Mouse (Mus musculus) spleen, embryonic (tissue): Measurements from ENCODE around the gene Lgals8.

Experiments used
- CTCF ChIA-PET: fragments of 350-600 bp; sonication (Branson Sonifier 250); formaldehyde crosslinking; loops from one replicate; lab custom pipeline; 2022; lab: Charles Lee

The Lgals8 gene

GRCm38 (mm10) chr13:12460881-12461729, 3.6 kb downstream of the Lgals8 start:
- CTCF ChIA-PET: no interaction called here

DNA sequence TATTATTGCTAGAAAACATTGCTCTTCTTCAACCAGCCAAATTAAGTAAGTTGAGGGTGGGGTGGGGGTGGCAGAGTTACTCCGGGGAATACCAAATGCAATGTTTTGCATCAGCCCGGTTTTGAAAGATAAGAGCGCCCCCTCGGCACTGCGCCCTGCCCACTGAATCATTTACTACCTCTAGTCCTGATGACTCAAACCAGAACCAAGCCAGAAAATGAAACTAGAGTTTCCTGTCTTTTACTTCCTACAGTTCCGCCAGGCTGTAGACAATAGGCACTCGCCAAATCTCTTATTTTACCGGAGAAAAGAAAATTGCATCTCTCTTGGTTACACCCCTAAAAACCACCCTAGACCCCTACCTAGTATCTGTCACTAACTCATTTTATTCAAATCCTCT, 4.3 kb downstream of the Lgals8 start:
- CTCF ChIA-PET: no interaction called here

DNA sequence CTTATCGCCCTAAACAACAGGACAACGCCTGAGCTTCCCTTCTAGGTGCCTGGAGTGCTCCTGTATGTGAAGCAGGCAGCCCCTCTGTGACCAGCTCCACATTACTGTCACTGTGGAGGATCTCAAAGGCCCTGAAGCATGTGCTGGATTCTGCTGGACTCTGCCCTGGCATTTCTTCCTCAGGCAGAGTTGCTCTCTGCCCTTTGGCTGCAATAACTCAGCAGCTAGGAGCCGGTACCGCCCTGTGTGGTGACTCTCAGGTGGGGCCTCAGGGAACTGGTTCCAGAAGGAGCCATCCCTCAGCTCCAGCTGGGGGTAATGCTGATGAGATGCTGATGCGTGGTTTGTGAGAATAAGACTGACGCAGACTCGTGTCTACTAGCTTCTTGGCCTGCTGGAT, 8.0 kb downstream of the Lgals8 start:
- CTCF ChIA-PET: no interaction called here

GRCm38 (mm10) chr13:12454686-12455390, 9.9 kb downstream of the Lgals8 start:
- CTCF ChIA-PET: no interaction called here

DNA sequence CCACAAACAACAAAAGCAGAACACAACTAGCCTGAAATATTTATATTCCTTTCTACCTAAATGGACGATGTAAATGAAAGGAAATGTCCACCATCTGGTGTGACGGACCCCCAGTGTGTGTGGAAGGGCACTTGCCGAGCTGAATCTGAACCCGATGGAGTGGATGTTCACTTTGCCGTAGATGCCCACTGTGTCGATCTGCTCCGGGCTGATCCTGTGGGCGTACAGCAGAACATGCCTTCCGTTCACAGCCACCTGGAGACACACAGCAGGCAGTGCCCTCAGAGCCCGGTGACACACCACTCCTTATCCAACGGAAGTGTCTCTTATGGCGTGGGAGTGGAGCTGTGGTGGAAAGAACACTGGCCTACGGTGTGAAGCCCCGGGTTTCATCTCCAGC, 11.6 kb downstream of the Lgals8 start:
- CTCF ChIA-PET: no interaction called here

- CTCF ChIA-PET: no interaction called here
Observed at GRCm38 (mm10) chr13:12442008-12442587, 22.6 kb downstream of the Lgals8 start.

DNA sequence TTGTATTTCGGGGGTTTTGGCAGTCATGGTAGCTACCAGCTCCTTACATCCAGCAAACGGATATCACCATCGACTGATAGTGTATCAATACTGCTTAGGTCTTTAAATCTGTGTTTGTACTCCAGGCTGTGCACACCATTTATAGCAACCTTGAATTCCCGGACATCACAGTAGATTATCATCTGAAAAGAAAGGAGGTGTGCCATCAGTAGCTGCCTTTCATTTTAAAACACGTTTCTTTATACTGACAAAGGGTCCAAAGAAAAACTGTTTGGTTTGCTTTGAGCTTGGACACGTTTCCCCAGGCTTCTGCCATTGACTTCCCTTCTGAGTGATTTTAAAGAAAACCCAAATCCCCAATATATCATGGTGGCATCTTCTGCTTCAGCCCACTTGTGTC, 23.9 kb downstream of the Lgals8 start:
- CTCF ChIA-PET: no interaction called here

DNA sequence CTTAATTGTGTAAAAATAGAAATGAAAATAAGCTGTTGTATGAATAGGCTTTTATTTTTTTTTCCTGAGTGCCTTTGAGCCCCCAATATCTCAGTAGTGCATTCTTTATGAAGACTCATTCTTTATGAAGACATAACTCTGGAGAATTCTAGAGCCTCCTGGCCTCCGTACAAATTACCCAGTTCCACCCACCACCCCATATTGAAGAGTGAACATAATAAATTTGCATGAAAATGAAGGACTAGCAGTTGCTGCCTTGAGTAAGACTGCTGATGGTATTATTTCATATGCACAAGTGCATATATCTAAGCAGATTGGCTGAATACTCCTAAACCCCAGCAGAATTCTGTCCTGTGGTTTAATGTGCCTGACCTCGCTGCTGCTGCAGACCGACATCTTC, 25.2 kb downstream of the Lgals8 start:
- CTCF ChIA-PET: no interaction called here

DNA sequence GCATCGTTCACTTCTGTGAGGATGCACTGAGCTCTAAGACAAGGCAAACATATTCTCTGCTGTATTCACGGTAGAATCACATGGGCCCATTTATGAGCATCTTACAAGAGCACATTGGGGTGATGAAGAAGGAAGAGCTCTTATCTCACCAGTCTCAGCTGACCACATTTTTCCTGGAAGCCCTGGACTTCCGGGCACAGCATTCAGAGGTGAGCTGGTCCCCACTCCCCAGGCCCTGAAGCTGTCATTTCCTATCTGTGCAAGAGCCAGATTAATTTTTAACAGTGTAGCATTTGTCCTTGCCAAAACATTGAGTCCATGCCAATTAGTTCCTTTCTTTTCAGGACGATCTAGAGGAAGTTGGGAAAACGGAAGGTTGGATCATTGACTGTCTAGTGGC, 30.9 kb downstream of the Lgals8 start:
- CTCF ChIA-PET: no interaction called here

DNA sequence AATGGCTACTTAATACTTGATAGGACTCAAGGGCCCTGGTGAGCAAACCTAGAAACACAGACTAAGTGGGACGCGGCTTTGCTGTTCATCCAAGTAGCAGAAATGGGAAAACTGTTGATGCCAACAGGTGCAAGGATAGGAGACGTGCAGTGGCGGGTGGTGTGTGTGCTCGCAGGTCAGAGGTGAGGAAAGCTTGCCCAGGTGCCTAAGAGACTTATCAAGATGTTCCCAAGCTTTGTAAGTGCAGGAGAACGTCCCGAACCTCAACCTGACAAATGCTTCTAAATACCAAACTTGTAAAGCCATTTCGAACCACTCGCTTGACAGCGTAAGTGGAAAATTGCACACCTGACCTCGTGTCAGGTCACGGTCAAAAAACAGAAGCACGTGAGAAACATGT, 36.2 kb downstream of the Lgals8 start:
- CTCF ChIA-PET: no interaction called here

DNA sequence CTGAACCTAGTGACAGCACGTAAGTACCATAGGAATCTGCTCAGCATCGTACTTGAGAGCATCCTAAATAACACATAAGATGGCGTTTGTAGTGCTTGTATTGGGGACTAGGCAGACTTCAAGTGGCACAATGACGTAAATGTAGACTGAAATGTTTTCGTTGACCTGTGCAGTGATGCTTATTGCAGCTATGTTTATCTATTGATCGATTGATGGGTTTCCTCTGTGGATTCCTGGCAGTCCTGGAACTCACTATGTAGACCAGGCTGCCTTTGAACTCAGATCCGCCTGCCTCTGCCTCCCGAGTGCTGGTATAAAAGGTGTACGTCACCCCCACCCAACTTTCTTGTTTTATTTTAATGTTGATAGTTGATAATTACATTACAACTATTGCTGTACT, 44.1 kb downstream of the Lgals8 start:
- CTCF ChIA-PET: no interaction called here

DNA sequence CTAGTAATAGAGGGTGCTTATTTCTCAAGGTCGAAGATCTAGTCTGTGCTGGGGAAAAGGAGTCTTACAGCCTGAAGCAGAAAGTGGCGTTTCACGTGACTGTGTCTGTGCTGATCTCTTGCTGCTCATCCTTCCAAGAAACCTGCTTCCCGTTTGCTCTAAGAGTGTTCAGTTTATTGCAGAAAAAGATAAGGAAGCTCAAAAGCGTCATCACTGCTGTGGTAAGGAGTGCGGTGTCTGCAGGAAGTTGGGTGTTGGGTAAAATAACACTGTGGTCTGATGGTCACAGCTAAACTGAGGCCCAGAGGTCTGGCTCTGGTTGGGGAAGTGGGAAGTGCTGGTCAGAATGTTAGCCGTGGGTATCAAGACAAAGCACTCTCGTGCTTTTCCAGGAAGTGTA, 52.7 kb downstream of the Lgals8 start:
- CTCF ChIA-PET: no interaction called here

DNA sequence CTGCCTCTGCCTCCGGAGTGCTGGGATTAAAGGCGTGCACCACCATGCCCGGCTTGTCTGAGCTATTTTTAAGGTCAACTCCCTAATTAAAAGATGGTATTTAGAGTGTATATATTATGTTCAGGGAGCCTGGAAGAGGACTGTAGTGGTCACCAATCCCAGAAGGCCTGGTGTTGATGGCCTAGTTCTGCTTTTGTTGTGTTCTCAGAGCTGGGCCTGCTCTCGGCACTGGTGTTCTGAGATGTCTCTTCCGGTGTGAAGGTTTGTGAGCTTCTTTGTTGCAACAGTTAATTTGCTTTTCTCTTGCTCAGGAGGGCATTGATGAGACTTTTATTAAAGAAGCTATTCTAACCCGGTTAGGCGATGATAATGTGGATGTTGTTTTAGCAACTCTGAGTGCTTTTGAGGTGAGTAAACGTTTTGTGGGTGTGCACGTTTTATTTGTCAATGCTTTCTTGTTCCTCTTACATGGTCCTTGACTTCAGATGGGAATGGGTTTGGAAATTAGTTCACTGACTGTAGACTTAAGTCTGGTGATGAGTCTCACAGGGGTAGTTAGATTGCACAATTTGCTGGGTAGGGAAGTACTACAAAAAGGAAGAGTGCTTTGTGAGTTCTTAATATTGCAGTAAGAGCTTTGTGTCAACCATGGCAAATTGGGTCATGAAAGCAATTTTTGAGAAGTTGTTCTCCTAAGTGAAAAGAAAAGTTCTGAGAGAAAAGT, 56.2 kb downstream of the Lgals8 start:
- CTCF ChIA-PET: interaction anchor here (0.7 kb wide), 1 partner anchor 457 kb away, joined by 5 read pairs; no protein-coding TSS in a partner anchor

DNA sequence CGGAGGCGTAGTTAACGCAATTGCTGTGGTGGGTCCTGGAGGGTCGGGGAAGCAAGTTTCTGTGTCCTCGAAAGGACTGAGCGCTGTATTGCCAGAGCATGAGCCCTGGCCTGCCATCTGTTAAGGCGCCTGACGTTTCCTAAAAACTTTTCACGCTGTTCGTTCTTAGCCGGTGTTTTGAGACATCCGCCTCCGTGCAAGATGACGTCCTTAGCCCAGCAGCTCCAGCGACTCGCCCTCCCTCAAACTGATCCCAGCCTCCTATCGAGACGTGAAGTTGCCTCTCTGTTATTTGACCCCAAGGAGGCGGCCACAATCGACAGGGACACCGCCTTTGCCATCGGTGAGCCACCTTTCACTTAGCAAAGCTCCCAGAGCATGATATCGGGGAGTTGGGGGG, 69.2 kb downstream of the Lgals8 start:
- CTCF ChIA-PET: interaction anchor here (0.6 to 1.5 kb wide), 2 partner anchors 23 to 138 kb away, joined by 3 to 16 read pairs; partner anchors contain the start of gene Mtr

GRCm38 (mm10) chr13:12394609-12395505, 69.9 kb downstream of the Lgals8 start, which contains the start of gene Heatr1:
Gene Heatr1 (plus strand): TSS chr13:12395027.
- CTCF ChIA-PET: interaction anchor here (0.6 to 1.5 kb wide), 2 partner anchors 22 to 137 kb away, joined by 3 to 16 read pairs; partner anchors contain the start of gene Mtr
